24 mouse cellular contexts compared by ENCODE assay signal in genomic region chr17:15588116-15588515, GRCm38 (mm10).
"Had no signal": no experiment of that assay in that cellular context is flagged by ENCODE, and none has a peak within 500 bp of the region (broad histone marks: within the 10 kb centered on the region; RNA-seq: fewer than 3 reads in every experiment).

No protein-coding gene starts in this region.

- ATAC-seq: hindbrain, embryonic 16.5 days; inflammation-experienced regulatory T-cells, adult 6 months; liver, embryonic 12.5 days had no signal

- H3K27me3 ChIP-seq: heart, embryonic 13.5 days; heart, embryonic 15.5 days; limb, embryonic 13.5 days; limb, embryonic 15.5 days; liver, embryonic 12.5 days had no signal

- DNase-seq: gastrocnemius, postnatal 14 days; gastrocnemius, postnatal 36 days; heart, adult 11 months; heart, adult 2 months; heart, postnatal 14 days; heart, postnatal 36 days; kidney, adult 18-20 months; kidney, adult 8-10 months; kidney, postnatal 10 days; kidney, postnatal 25 days; kidney, postnatal 4 days; left cerebral cortex, postnatal 4 days had no signal

- H3K4me1 ChIP-seq: heart, embryonic 13.5 days; heart, embryonic 15.5 days; limb, embryonic 13.5 days; limb, embryonic 15.5 days; liver, embryonic 12.5 days had no signal

- H3K27ac ChIP-seq: heart, adult 2 months; heart, embryonic 13.5 days; heart, embryonic 15.5 days; hindbrain, embryonic 14.5 days; layer of hippocampus, adult 2 months; left cerebral cortex, adult 2 months; limb, embryonic 13.5 days; limb, embryonic 15.5 days; liver, embryonic 12.5 days; liver, embryonic 14.5 days had no signal

- H3K9me3 ChIP-seq: heart, embryonic 13.5 days; heart, embryonic 15.5 days; limb, embryonic 13.5 days; limb, embryonic 15.5 days; liver, embryonic 12.5 days had no signal

- H3K36me3 ChIP-seq: heart, embryonic 13.5 days; heart, embryonic 15.5 days; limb, embryonic 13.5 days; limb, embryonic 15.5 days; liver, embryonic 12.5 days had no signal

- H3K9ac ChIP-seq: heart, embryonic 13.5 days; heart, embryonic 15.5 days; hindbrain, embryonic 14.5 days; limb, embryonic 13.5 days; limb, embryonic 15.5 days; liver, embryonic 12.5 days; liver, embryonic 14.5 days had no signal

- H3K4me2 ChIP-seq: heart, embryonic 11.5 days; heart, embryonic 13.5 days; heart, embryonic 15.5 days; hindbrain, embryonic 14.5 days; limb, embryonic 13.5 days; limb, embryonic 15.5 days; liver, embryonic 12.5 days had no signal

- H3K4me3 ChIP-seq: heart, adult 2 months; heart, embryonic 13.5 days; heart, embryonic 15.5 days; layer of hippocampus, adult 2 months; left cerebral cortex, adult 2 months; limb, embryonic 13.5 days; limb, embryonic 15.5 days; liver, embryonic 12.5 days had no signal
